Mouse (Mus musculus): ENCODE data around the gene Pex11b.

DNA sequence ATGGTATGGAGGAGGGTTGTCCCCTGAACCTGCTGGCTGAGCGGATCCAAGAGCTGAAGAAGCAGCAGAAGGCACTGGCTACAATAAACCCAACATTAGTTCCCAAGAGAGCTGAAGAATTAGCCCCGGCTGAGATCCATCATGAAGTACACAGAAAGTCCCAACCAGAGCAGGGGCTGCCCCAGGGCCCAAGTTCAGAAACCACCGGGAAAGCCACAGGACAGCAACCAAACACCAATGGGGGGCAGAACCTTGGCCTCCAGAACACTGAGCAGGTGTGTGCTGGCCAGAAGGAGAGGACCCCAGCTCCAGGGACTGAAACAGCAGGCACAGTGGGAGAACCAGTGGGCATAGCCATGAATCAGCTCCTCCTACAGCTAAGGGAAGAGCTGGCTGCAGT is 48.3 kb downstream of the Pex11b start:
- TF ChIP-seq TAL1 (IDR thresholded peaks at IDR 0.05; ENCODE audit: low read length) = no peak
- no peak for TF ChIP-seq GATA1 (IDR thresholded peaks at IDR 0.05; ENCODE audit: low read length)
